Mouse (Mus musculus) brain, embryonic 14.5 days (tissue): ENCODE results near the gene Dtx3.

Source experiments
- CTCF ChIP-seq: fragments of 200-500 bp; IDR thresholded peaks from 2 replicates; pipeline ENCODE4 v1.5.1; 2012; ENCODE audit warnings: inconsistent platforms, mild to moderate bottlenecking, moderate library complexity, borderline replicate concordance; ENCODE audit not compliant: insufficient read depth, insufficient read length; ENCODE audit errors: extremely low read depth
- POLR2A ChIP-seq: fragments of 200-500 bp; IDR thresholded peaks from 2 replicates; pipeline ENCODE4 v1.6.1; 2012; ENCODE audit warnings: mild to moderate bottlenecking, inconsistent platforms, borderline replicate concordance; ENCODE audit not compliant: poor library complexity, insufficient read depth, insufficient read length, severe bottlenecking; ENCODE audit errors: extremely low read depth

DNA sequence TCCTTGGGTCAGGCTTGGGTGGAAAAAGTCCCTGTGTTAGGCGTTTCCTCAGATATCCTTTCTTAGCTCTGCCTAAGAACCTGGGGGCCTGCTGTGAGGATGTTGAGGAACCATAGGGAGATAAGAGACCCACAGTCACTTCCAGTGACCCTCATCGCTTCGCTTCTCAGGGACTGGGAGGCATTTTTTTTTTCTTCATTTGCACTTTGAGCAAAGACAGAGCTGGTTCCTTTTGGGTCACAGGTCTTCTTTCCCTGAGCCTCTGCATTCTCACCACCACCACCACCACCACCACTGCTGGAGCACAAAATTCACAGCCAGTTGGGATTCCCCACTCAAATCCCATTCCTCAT lies 14.9 kb downstream of the Dtx3 start:
- TF ChIP-seq CTCF, result no peak
- no peak for TF ChIP-seq POLR2A
